Mouse (Mus musculus): ENCODE measurements around the gene Dnase1l3. TPM values are rescaled to one million over a fixed set of nuclear protein-coding genes. Genes with fewer than 3 reads are reported as not detected.

Dnase1l3 gene
- polyA plus RNA-seq, 1 experiment from 2014 or later, result 7.0 TPM

GRCm38 (mm10) chr14:8029752-8030151 is 35.4 kb upstream of the Dnase1l3 start:
- ATAC-seq (ENCODE audit: insufficient number of reproducible peaks, low FRiP score, low TSS enrichment, low read depth), result no peak
- WGBS, result 82% methylated on average over 1 of the region's 1 CpGs
- Histone ChIP-seq H3K27me3 (no peaks in the 10 kb centered on the region), H3K9ac (no peak overlapping the region), H3K4me1 (no peaks in the 10 kb centered on the region), H3K9me3 (no peaks in the 10 kb centered on the region), H3K36me3 (no peaks in the 10 kb centered on the region), H3K4me3 (no peak overlapping the region), H3K27ac (no peak overlapping the region), H3K4me2 (no peak overlapping the region)

GRCm38 (mm10) chr14:8028086-8028485 is 33.7 kb upstream of the Dnase1l3 start:
- WGBS, result 77% methylated on average over 5 of the region's 5 CpGs
- no peak for ATAC-seq (ENCODE audit: insufficient number of reproducible peaks, low FRiP score, low TSS enrichment, low read depth)

GRCm38 (mm10) chr14:8026769-8027531 is 32.6 kb upstream of the Dnase1l3 start:
- Histone ChIP-seq H3K4me1 (no peaks in the 10 kb centered on the region), H3K4me2 (no peak overlapping the region), H3K9ac (no peak overlapping the region), H3K4me3 (no peak overlapping the region), H3K27me3 (no peaks in the 10 kb centered on the region), H3K9me3 (no peaks in the 10 kb centered on the region), H3K27ac (no peak overlapping the region), H3K36me3 (no peaks in the 10 kb centered on the region)
- 62% methylated on average over 10 of the region's 10 CpGs for WGBS
- ATAC-seq (ENCODE audit: insufficient number of reproducible peaks, low FRiP score, low TSS enrichment, low read depth), result no peak

More at GRCm38 (mm10) chr14:8028086-8028485, 33.7 kb upstream of the Dnase1l3 start:
- no peaks in the 10 kb centered on the region for H3K4me1 ChIP-seq
- H3K27me3 ChIP-seq, result no peaks in the 10 kb centered on the region
- no peak overlapping the region for H3K9ac ChIP-seq
- H3K4me2 ChIP-seq, result no peak overlapping the region
- H3K27ac ChIP-seq, result no peak overlapping the region
- no peak overlapping the region for H3K4me3 ChIP-seq
- no peaks in the 10 kb centered on the region for H3K36me3 ChIP-seq
- no peaks in the 10 kb centered on the region for H3K9me3 ChIP-seq

GRCm38 (mm10) chr14:8024936-8025335 is 30.6 kb upstream of the Dnase1l3 start:
- no peaks in the 10 kb centered on the region for H3K9me3 ChIP-seq
- WGBS, result 86% methylated on average over 10 of the region's 10 CpGs
- no peaks in the 10 kb centered on the region for H3K27me3 ChIP-seq
- no peak overlapping the region for H3K27ac ChIP-seq
- no peaks in the 10 kb centered on the region for H3K36me3 ChIP-seq
- ATAC-seq (ENCODE audit: insufficient number of reproducible peaks, low FRiP score, low TSS enrichment, low read depth), result no peak
- no peak overlapping the region for H3K4me3 ChIP-seq
- no peaks in the 10 kb centered on the region for H3K4me1 ChIP-seq
- no peak overlapping the region for H3K4me2 ChIP-seq
- H3K9ac ChIP-seq, result no peak overlapping the region

- no peaks in the 10 kb centered on the region for H3K27me3 ChIP-seq
- ATAC-seq (ENCODE audit: insufficient number of reproducible peaks, low FRiP score, low TSS enrichment, low read depth), result no peak
- WGBS, result 51% methylated on average over 6 of the region's 6 CpGs
- H3K4me1 ChIP-seq, result no peaks in the 10 kb centered on the region
- no peak overlapping the region for H3K4me3 ChIP-seq
- no peak overlapping the region for H3K9ac ChIP-seq
- no peak overlapping the region for H3K27ac ChIP-seq
- H3K36me3 ChIP-seq, result no peaks in the 10 kb centered on the region
- no peak overlapping the region for H3K4me2 ChIP-seq
- no peaks in the 10 kb centered on the region for H3K9me3 ChIP-seq
These were observed 30.1 kb upstream of the Dnase1l3 start for GRCm38 (mm10) chr14:8024469-8024868.

GRCm38 (mm10) chr14:8020546-8020945 is 26.2 kb upstream of the Dnase1l3 start:
- 76% methylated on average over 7 of the region's 7 CpGs for WGBS
- H3K27ac ChIP-seq, result no peak overlapping the region
- H3K27me3 ChIP-seq, result no peaks in the 10 kb centered on the region; the same call in 1 of the 2 replicates
- ATAC-seq (ENCODE audit: insufficient number of reproducible peaks, low FRiP score, low TSS enrichment, low read depth), result no peak
- no peaks in the 10 kb centered on the region for H3K4me1 ChIP-seq
- H3K9ac ChIP-seq, result no peak overlapping the region
- H3K36me3 ChIP-seq, result no peaks in the 10 kb centered on the region
- no peak overlapping the region for H3K4me2 ChIP-seq
- H3K4me3 ChIP-seq, result no peak overlapping the region
- no peaks in the 10 kb centered on the region for H3K9me3 ChIP-seq

- Histone ChIP-seq H3K4me1 (no peaks in the 10 kb centered on the region), H3K27ac (no peak overlapping the region), H3K36me3 (no peaks in the 10 kb centered on the region), H3K27me3 (no peaks in the 10 kb centered on the region; the same call in 1 of the 2 replicates), H3K4me2 (no peak overlapping the region), H3K9ac (no peak overlapping the region), H3K4me3 (no peak overlapping the region), H3K9me3 (no peaks in the 10 kb centered on the region)
- WGBS, result 95% methylated on average over 1 of the region's 1 CpGs
- no peak for ATAC-seq (ENCODE audit: insufficient number of reproducible peaks, low FRiP score, low TSS enrichment, low read depth)
These were observed 25.6 kb upstream of the Dnase1l3 start for GRCm38 (mm10) chr14:8020011-8020410.

GRCm38 (mm10) chr14:8016951-8017350 is 22.6 kb upstream of the Dnase1l3 start:
- Histone ChIP-seq H3K4me3 (no peak overlapping the region), H3K27ac (no peak overlapping the region), H3K36me3 (no peaks in the 10 kb centered on the region), H3K27me3 (no peaks in the 10 kb centered on the region; the same call in 1 of the 2 replicates), H3K9me3 (no peaks in the 10 kb centered on the region), H3K4me1 (0 out of 2 replicates have a peak, but pooled peaks cover 3% of the 10 kb centered on the region), H3K9ac (no peak overlapping the region), H3K4me2 (no peak overlapping the region)
- ATAC-seq (ENCODE audit: insufficient number of reproducible peaks, low FRiP score, low TSS enrichment, low read depth), result no peak
- 82% methylated on average over 1 of the region's 1 CpGs for WGBS

GRCm38 (mm10) chr14:8016276-8016675 is 21.9 kb upstream of the Dnase1l3 start:
- 76% methylated on average over 6 of the region's 6 CpGs for WGBS
- no peaks in the 10 kb centered on the region; the same call in 1 of the 2 replicates for H3K27me3 ChIP-seq

GRCm38 (mm10) chr14:8015756-8016155 is 21.4 kb upstream of the Dnase1l3 start:
- H3K4me2 ChIP-seq, result no peak overlapping the region
- no peak overlapping the region for H3K27ac ChIP-seq
- 0 out of 2 replicates have a peak, but pooled peaks cover 3% of the 10 kb centered on the region for H3K4me1 ChIP-seq
- no peak overlapping the region for H3K9ac ChIP-seq
- no peaks in the 10 kb centered on the region; the same call in 1 of the 2 replicates for H3K27me3 ChIP-seq
- H3K9me3 ChIP-seq, result no peaks in the 10 kb centered on the region
- ATAC-seq (ENCODE audit: insufficient number of reproducible peaks, low FRiP score, low TSS enrichment, low read depth), result no peak
- 90% methylated on average over 6 of the region's 6 CpGs for WGBS
- no peaks in the 10 kb centered on the region for H3K36me3 ChIP-seq
- H3K4me3 ChIP-seq, result no peak overlapping the region

More at GRCm38 (mm10) chr14:8016276-8016675, 21.9 kb upstream of the Dnase1l3 start:
- Histone ChIP-seq H3K4me2 (no peak overlapping the region), H3K9ac (no peak overlapping the region), H3K27ac (no peak overlapping the region), H3K36me3 (no peaks in the 10 kb centered on the region), H3K9me3 (no peaks in the 10 kb centered on the region), H3K4me3 (no peak overlapping the region), H3K4me1 (0 out of 2 replicates have a peak, but pooled peaks cover 3% of the 10 kb centered on the region)
- ATAC-seq (ENCODE audit: insufficient number of reproducible peaks, low FRiP score, low TSS enrichment, low read depth), result no peak

- peaks cover 18% of the 10 kb centered on the region for H3K4me1 ChIP-seq
- H3K27me3 ChIP-seq, result peaks cover 4% of the 10 kb centered on the region; the same call in 1 of the 2 replicates
- ATAC-seq (ENCODE audit: insufficient number of reproducible peaks, low FRiP score, low TSS enrichment, low read depth), result no peak
- H3K4me3 ChIP-seq, result no peak overlapping the region
- H3K4me2 ChIP-seq, result no peak overlapping the region
- H3K27ac ChIP-seq, result no peak overlapping the region
- no peaks in the 10 kb centered on the region for H3K9me3 ChIP-seq
- H3K9ac ChIP-seq, result no peak overlapping the region
- 78% methylated on average over 6 of the region's 6 CpGs for WGBS
- H3K36me3 ChIP-seq, result no peaks in the 10 kb centered on the region
These were observed 17.6 kb upstream of the Dnase1l3 start for GRCm38 (mm10) chr14:8011938-8012337.

- Histone ChIP-seq H3K4me1 (peaks cover 18% of the 10 kb centered on the region), H3K4me2 (no peak overlapping the region), H3K4me3 (no peak overlapping the region), H3K9ac (no peak overlapping the region), H3K27ac (no peak overlapping the region), H3K36me3 (no peaks in the 10 kb centered on the region), H3K27me3 (peaks cover 4% of the 10 kb centered on the region; the same call in 1 of the 2 replicates), H3K9me3 (no peaks in the 10 kb centered on the region)
- WGBS, result 86% methylated on average over 2 of the region's 2 CpGs
- no peak for ATAC-seq (ENCODE audit: insufficient number of reproducible peaks, low FRiP score, low TSS enrichment, low read depth)
These were observed 16.9 kb upstream of the Dnase1l3 start for GRCm38 (mm10) chr14:8011297-8011696.

Data from limb, embryonic 15.5 days (tissue).